Mouse (Mus musculus) MEL (cell line): ENCODE measurements around the gene Madd.

Source experiments
- CHD2 ChIP-seq: IDR thresholded peaks from 2 replicates; pipeline ENCODE4 v1.6.1; 2011; ENCODE audit warnings: low read length, improper control_type of control experiment
- CTCF ChIP-seq, 3 experiments: IDR thresholded peaks in 2 of 3; conservative IDR thresholded peaks in 1 of 3; 2 replicates each; pipeline ENCODE4 v1.5.1; 2011 to 2012; ENCODE audit warnings: low read length in 3 of 3, low read depth in 2 of 3, mild to moderate bottlenecking in 2 of 3, improper control_type of control experiment in 1 of 3, inconsistent platforms in 1 of 3, mixed read lengths in 1 of 3, moderate library complexity in 1 of 3; ENCODE audit not compliant: control insufficient read depth in 1 of 3, insufficient read depth in 1 of 3, poor library complexity in 1 of 3, severe bottlenecking in 1 of 3
- EP300 ChIP-seq, 2 experiments: IDR thresholded peaks; 2 replicates each; pipeline ENCODE4 v1.6.1; 2011; ENCODE audit warnings: improper control_type of control experiment in 2 of 2, low read length in 2 of 2, low read depth in 1 of 2, mild to moderate bottlenecking in 1 of 2
- HCFC1 ChIP-seq: IDR thresholded peaks from 2 replicates; pipeline ENCODE4 v1.6.1; 2012; ENCODE audit warnings: low read depth, mild to moderate bottlenecking, inconsistent platforms, low read length, improper control_type of control experiment, moderate library complexity
- MAX ChIP-seq: IDR thresholded peaks from 2 replicates; pipeline ENCODE4 v1.6.1; 2011; ENCODE audit warnings: low read length, improper control_type of control experiment
- POLR2A ChIP-seq, 2 experiments: IDR thresholded peaks; 2 replicates each; pipeline ENCODE4 v1.6.1; 2011 to 2012; ENCODE audit warnings: low read length in 2 of 2, mild to moderate bottlenecking in 2 of 2, control low read depth in 1 of 2, improper control_type of control experiment in 1 of 2, low read depth in 1 of 2, moderate library complexity in 1 of 2; ENCODE audit not compliant: control insufficient read depth in 1 of 2, insufficient read depth in 1 of 2, poor library complexity in 1 of 2
- USF1 ChIP-seq: IDR thresholded peaks from 2 replicates; pipeline ENCODE4 v1.6.1; 2014; ENCODE audit warnings: low read depth, mild to moderate bottlenecking, inconsistent platforms, low read length, improper control_type of control experiment, moderate library complexity
- USF2 ChIP-seq, 2 experiments: IDR thresholded peaks; 2 replicates each; pipeline ENCODE4 v1.6.1; 2011 to 2012; ENCODE audit warnings: improper control_type of control experiment in 2 of 2, low read length in 2 of 2, borderline replicate concordance in 1 of 2, inconsistent platforms in 1 of 2, low read depth in 1 of 2, mild to moderate bottlenecking in 1 of 2; ENCODE audit not compliant: insufficient read depth in 1 of 2
- ZNF384 ChIP-seq: IDR thresholded peaks from 2 replicates; pipeline ENCODE4 v1.6.1; 2012; ENCODE audit warnings: low read depth, mild to moderate bottlenecking, inconsistent platforms, low read length, improper control_type of control experiment

GRCm38 (mm10) chr2:91164991-91165390 lies 18.6 kb downstream of the Madd start:
- TF ChIP-seq CHD2 (no peak), USF2 (IDR thresholded peaks at IDR 0.05; ENCODE audit: borderline replicate concordance in 1 of 2, insufficient read depth in 1 of 2, low read depth in 1 of 2, low read length in 2 of 2) (no peak), POLR2A (IDR thresholded peaks at IDR 0.05; ENCODE audit: control insufficient read depth in 1 of 2, insufficient read depth in 1 of 2, low read depth in 1 of 2, low read length in 2 of 2, poor library complexity in 1 of 2) (no peak), CTCF (IDR thresholded peaks at IDR 0.05 in 2 of 3, conservative IDR thresholded peaks at IDR 0.05 in 1 of 3; ENCODE audit: control insufficient read depth in 1 of 3, insufficient read depth in 1 of 3, low read depth in 2 of 3, low read length in 3 of 3, poor library complexity in 1 of 3, severe bottlenecking in 1 of 3) (no peak), MAX (peak; percentile 76), EP300 (IDR thresholded peaks at IDR 0.05; ENCODE audit: low read depth in 1 of 2, low read length in 2 of 2) (peak; percentile 81 to 93), HCFC1 (peak; percentile 31; the same call in 1 of the 2 replicates), USF1 (peak; percentile 17; the same call in 1 of the 2 replicates), ZNF384 (no peak)
